Mouse (Mus musculus): ENCODE measurements around the gene Dcaf4. TPM values are rescaled to one million over a fixed set of nuclear protein-coding genes. Genes with fewer than 3 reads are reported as not detected.

Gene Dcaf4
- total and polyA plus RNA-seq, 2 experiments from 2014 or later, result 42.7 to 49.7 TPM

GRCm38 (mm10) chr12:83525822-83526544 is 5.7 kb downstream of the Dcaf4 start:
- ATAC-seq (no peak), DNase-seq (no peak)
- H3K36me3 ChIP-seq (ENCODE audit: insufficient read depth), result peaks cover 12% of the 10 kb centered on the region; the same call in 1 of the 2 replicates
- H3K9me3 ChIP-seq (ENCODE audit: low read length), result no peaks in the 10 kb centered on the region
- no peak overlapping the region for H3K27ac ChIP-seq (ENCODE audit: low read depth, low read length)
- peaks cover 10% of the 10 kb centered on the region; the same call in 1 of the 2 replicates for H3K4me1 ChIP-seq (ENCODE audit: insufficient read depth)
- WGBS, result 79% methylated on average over 18 of the region's 18 CpGs
- H3K27me3 ChIP-seq (ENCODE audit: insufficient read depth, low read length), result no peaks in the 10 kb centered on the region
- no peak overlapping the region for H3K9ac ChIP-seq
- no peak overlapping the region for H3K4me3 ChIP-seq (ENCODE audit: low read depth, low read length)
- no peak overlapping the region for H3K4me2 ChIP-seq (ENCODE audit: low read depth)
- no peak for TF ChIP-seq CTCF (IDR thresholded peaks at IDR 0.05; ENCODE audit: low read depth)

- TF ChIP-seq CTCF (IDR thresholded peaks at IDR 0.05; ENCODE audit: low read depth), result no peak
- ATAC-seq (no peak), DNase-seq (no peak)
- Histone ChIP-seq H3K27me3 (ENCODE audit: insufficient read depth, low read length) (no peaks in the 10 kb centered on the region), H3K9me3 (ENCODE audit: low read length) (no peaks in the 10 kb centered on the region), H3K27ac (ENCODE audit: low read depth, low read length) (no peak overlapping the region), H3K4me2 (ENCODE audit: low read depth) (no peak overlapping the region), H3K4me3 (ENCODE audit: low read depth, low read length) (no peak overlapping the region), H3K9ac (no peak overlapping the region), H3K36me3 (ENCODE audit: insufficient read depth) (peaks cover 28% of the 10 kb centered on the region), H3K4me1 (ENCODE audit: insufficient read depth) (no peaks in the 10 kb centered on the region)
- 86% methylated on average over 6 of the region's 6 CpGs for WGBS
Observed at GRCm38 (mm10) chr12:83527816-83528215, 7.5 kb downstream of the Dcaf4 start.

GRCm38 (mm10) chr12:83528665-83529064 is 8.4 kb downstream of the Dcaf4 start:
- WGBS, result 91% methylated on average over 5 of the region's 5 CpGs
- no peak overlapping the region for H3K4me2 ChIP-seq (ENCODE audit: low read depth)
- peaks cover 34% of the 10 kb centered on the region for H3K36me3 ChIP-seq (ENCODE audit: insufficient read depth)
- no peak for TF ChIP-seq CTCF (IDR thresholded peaks at IDR 0.05; ENCODE audit: low read depth)
- DNase-seq, result no peak
- ATAC-seq, result no peak
- no peak overlapping the region for H3K4me3 ChIP-seq (ENCODE audit: low read depth, low read length)
- no peak overlapping the region for H3K9ac ChIP-seq
- H3K4me1 ChIP-seq (ENCODE audit: insufficient read depth), result no peaks in the 10 kb centered on the region
- H3K27me3 ChIP-seq (ENCODE audit: insufficient read depth, low read length), result no peaks in the 10 kb centered on the region
- H3K27ac ChIP-seq (ENCODE audit: low read depth, low read length), result no peak overlapping the region
- no peaks in the 10 kb centered on the region for H3K9me3 ChIP-seq (ENCODE audit: low read length)

GRCm38 (mm10) chr12:83531992-83532391 is 11.7 kb downstream of the Dcaf4 start:
- no peak for ATAC-seq
- Histone ChIP-seq H3K9ac (no peak overlapping the region), H3K27ac (ENCODE audit: low read depth, low read length) (no peak overlapping the region), H3K4me3 (ENCODE audit: low read depth, low read length) (no peak overlapping the region), H3K27me3 (ENCODE audit: insufficient read depth, low read length) (no peaks in the 10 kb centered on the region), H3K36me3 (ENCODE audit: insufficient read depth) (peaks cover 58% of the 10 kb centered on the region), H3K4me2 (ENCODE audit: low read depth) (no peak overlapping the region), H3K4me1 (ENCODE audit: insufficient read depth) (no peaks in the 10 kb centered on the region), H3K9me3 (ENCODE audit: low read length) (no peaks in the 10 kb centered on the region)
- DNase-seq, result no peak
- no peak for TF ChIP-seq CTCF (IDR thresholded peaks at IDR 0.05; ENCODE audit: low read depth)
- WGBS, result 95% methylated on average over 6 of the region's 6 CpGs

GRCm38 (mm10) chr12:83532966-83533365 is 12.7 kb downstream of the Dcaf4 start:
- ATAC-seq (no peak), DNase-seq (no peak)
- Histone ChIP-seq H3K9me3 (ENCODE audit: low read length) (no peaks in the 10 kb centered on the region), H3K4me1 (ENCODE audit: insufficient read depth) (no peaks in the 10 kb centered on the region), H3K36me3 (ENCODE audit: insufficient read depth) (peaks cover 67% of the 10 kb centered on the region), H3K4me3 (ENCODE audit: low read depth, low read length) (no peak overlapping the region), H3K27me3 (ENCODE audit: insufficient read depth, low read length) (no peaks in the 10 kb centered on the region), H3K9ac (no peak overlapping the region), H3K27ac (ENCODE audit: low read depth, low read length) (no peak overlapping the region), H3K4me2 (ENCODE audit: low read depth) (no peak overlapping the region)
- WGBS, result 76% methylated on average over 3 of the region's 3 CpGs
- TF ChIP-seq CTCF (IDR thresholded peaks at IDR 0.05; ENCODE audit: low read depth), result no peak

- Histone ChIP-seq H3K4me2 (ENCODE audit: low read depth) (no peak overlapping the region), H3K9me3 (ENCODE audit: low read length) (no peaks in the 10 kb centered on the region), H3K27ac (ENCODE audit: low read depth, low read length) (no peak overlapping the region), H3K4me1 (ENCODE audit: insufficient read depth) (no peaks in the 10 kb centered on the region), H3K27me3 (ENCODE audit: insufficient read depth, low read length) (no peaks in the 10 kb centered on the region), H3K36me3 (ENCODE audit: insufficient read depth) (peaks cover 71% of the 10 kb centered on the region), H3K4me3 (ENCODE audit: low read depth, low read length) (no peak overlapping the region), H3K9ac (no peak overlapping the region)
- TF ChIP-seq CTCF (IDR thresholded peaks at IDR 0.05; ENCODE audit: low read depth), result no peak
- DNase-seq (no peak), ATAC-seq (no peak)
- WGBS, result 74% methylated on average over 3 of the region's 3 CpGs
Observed at GRCm38 (mm10) chr12:83534190-83534589, 13.9 kb downstream of the Dcaf4 start.

- no peak overlapping the region for H3K27ac ChIP-seq (ENCODE audit: low read depth, low read length)
- no peak overlapping the region for H3K4me2 ChIP-seq (ENCODE audit: low read depth)
- peaks cover 76% of the 10 kb centered on the region for H3K36me3 ChIP-seq (ENCODE audit: insufficient read depth)
- WGBS, result 87% methylated on average over 11 of the region's 11 CpGs
- H3K27me3 ChIP-seq (ENCODE audit: insufficient read depth, low read length), result no peaks in the 10 kb centered on the region
- no peak for TF ChIP-seq CTCF (IDR thresholded peaks at IDR 0.05; ENCODE audit: low read depth)
- H3K4me3 ChIP-seq (ENCODE audit: low read depth, low read length), result no peak overlapping the region
- ATAC-seq (no peak), DNase-seq (no peak)
- no peaks in the 10 kb centered on the region for H3K9me3 ChIP-seq (ENCODE audit: low read length)
- no peak overlapping the region for H3K9ac ChIP-seq
- no peaks in the 10 kb centered on the region for H3K4me1 ChIP-seq (ENCODE audit: insufficient read depth)
Observed at GRCm38 (mm10) chr12:83535428-83535827, 15.2 kb downstream of the Dcaf4 start.

All from forebrain, postnatal 0 days (tissue).